Mouse (Mus musculus): ENCODE measurements around the gene Tbcc.

Tbcc gene

GRCm38 (mm10) chr17:46903876-46904490 lies 13.5 kb downstream of the Tbcc start:
- peak; percentile 52 for DNase-seq (ENCODE audit: low read depth, low spot score)

GRCm38 (mm10) chr17:46910186-46910585 lies 19.7 kb downstream of the Tbcc start, which contains the start of gene Prph2:
Gene Prph2, plus strand, starts transcription at chr17:46910459.
- no peak for DNase-seq (ENCODE audit: low read depth, low spot score)

GRCm38 (mm10) chr17:46912331-46912730 lies 21.8 kb downstream of the Tbcc start:
- no peak for DNase-seq (ENCODE audit: low read depth, low spot score)

- no peak for DNase-seq (ENCODE audit: low read depth, low spot score)
Observed at GRCm38 (mm10) chr17:46915129-46915528, 24.6 kb downstream of the Tbcc start.

- DNase-seq (ENCODE audit: low read depth, low spot score), result no peak
Observed at GRCm38 (mm10) chr17:46918951-46919350, 28.5 kb downstream of the Tbcc start.

GRCm38 (mm10) chr17:46920855-46921254 lies 30.4 kb downstream of the Tbcc start:
- no peak for DNase-seq (ENCODE audit: low read depth, low spot score)

GRCm38 (mm10) chr17:46926192-46926591 lies 35.7 kb downstream of the Tbcc start:
- DNase-seq (ENCODE audit: low read depth, low spot score), result no peak

- DNase-seq (ENCODE audit: low read depth, low spot score), result no peak
Observed at GRCm38 (mm10) chr17:46926941-46927340, 36.5 kb downstream of the Tbcc start.

GRCm38 (mm10) chr17:46927781-46928180 lies 37.3 kb downstream of the Tbcc start:
- DNase-seq (ENCODE audit: low read depth, low spot score), result no peak

GRCm38 (mm10) chr17:46929277-46929676 lies 38.8 kb downstream of the Tbcc start:
- DNase-seq (ENCODE audit: low read depth, low spot score), result no peak

GRCm38 (mm10) chr17:46929897-46930296 lies 39.4 kb downstream of the Tbcc start:
- DNase-seq (ENCODE audit: low read depth, low spot score), result no peak

- no peak for DNase-seq (ENCODE audit: low read depth, low spot score)
Observed at GRCm38 (mm10) chr17:46932961-46933360, 42.5 kb downstream of the Tbcc start.

- peak; percentile 8 for DNase-seq (ENCODE audit: low read depth, low spot score)
Observed at GRCm38 (mm10) chr17:46933557-46934348, 43.3 kb downstream of the Tbcc start.

GRCm38 (mm10) chr17:46940461-46940860 lies 50.0 kb downstream of the Tbcc start:
- DNase-seq (ENCODE audit: low read depth, low spot score), result no peak
